Mouse (Mus musculus) heart, adult 8-10 months (tissue): Measurements from ENCODE around the gene Rab21. TPM values are rescaled to one million over a fixed set of nuclear protein-coding genes. Genes with fewer than 3 reads are reported as not detected.
A peak's percentile ranks its signal among the peaks of the same experiment; 100 is the strongest.

ENCODE experiments used
- DNase-seq: peaks from one replicate; pipeline ENCODE4 v3.0.0; 2022; ENCODE audit warnings: low spot score
- total RNA-seq, 4 experiments: library from RNA; stranded (reverse); gene quantifications; 2 replicates each; pipeline ENCODE4 v1.2.4; 2022

Gene Rab21
- total RNA-seq, 4 experiments from 2014 or later = 74.8 to 90.9 (median 80.1) TPM

- no peak for DNase-seq
Measured at GRCm38 (mm10) chr10:115284170-115284569, 31.2 kb downstream of the Rab21 start.

DNA sequence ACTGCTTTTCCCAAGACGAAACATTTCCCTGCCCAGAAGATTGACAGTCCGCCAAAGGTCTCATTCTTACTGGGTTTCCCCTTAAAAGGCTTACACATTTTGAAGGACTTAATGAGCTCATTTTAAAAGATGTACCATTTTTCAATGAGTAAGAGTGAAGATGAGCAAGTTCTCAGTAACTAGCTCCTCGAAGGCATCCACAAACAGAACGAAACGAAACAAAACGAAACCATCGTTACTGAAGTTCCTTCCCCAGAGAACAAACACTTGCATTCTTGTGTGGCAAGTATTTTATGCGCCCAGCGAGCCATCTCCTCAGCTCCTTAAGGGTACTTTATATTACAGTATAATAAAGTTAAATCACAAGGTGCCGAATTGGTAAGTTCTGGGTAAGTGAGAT, 34.0 kb downstream of the Rab21 start:
- no peak for DNase-seq

DNA sequence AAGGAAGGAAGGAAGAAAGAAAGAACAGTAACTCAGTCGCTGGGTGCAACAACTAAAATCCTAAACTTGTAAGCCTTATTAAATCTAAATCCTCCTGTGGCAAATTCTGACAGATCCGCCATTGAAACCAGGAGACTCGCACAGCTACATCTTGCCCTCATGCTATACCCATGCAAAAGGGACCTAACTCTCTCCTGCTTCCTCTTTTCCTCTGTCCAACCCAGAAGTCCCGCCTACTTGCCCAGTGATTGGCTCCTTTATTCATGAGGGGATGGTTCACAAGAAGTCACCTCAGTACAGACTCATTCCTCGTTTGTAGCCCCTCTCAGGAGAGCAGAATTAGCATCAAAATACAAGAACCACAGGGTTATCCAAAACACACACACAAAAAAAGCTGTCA, 43.7 kb downstream of the Rab21 start:
- no peak for DNase-seq

DNA sequence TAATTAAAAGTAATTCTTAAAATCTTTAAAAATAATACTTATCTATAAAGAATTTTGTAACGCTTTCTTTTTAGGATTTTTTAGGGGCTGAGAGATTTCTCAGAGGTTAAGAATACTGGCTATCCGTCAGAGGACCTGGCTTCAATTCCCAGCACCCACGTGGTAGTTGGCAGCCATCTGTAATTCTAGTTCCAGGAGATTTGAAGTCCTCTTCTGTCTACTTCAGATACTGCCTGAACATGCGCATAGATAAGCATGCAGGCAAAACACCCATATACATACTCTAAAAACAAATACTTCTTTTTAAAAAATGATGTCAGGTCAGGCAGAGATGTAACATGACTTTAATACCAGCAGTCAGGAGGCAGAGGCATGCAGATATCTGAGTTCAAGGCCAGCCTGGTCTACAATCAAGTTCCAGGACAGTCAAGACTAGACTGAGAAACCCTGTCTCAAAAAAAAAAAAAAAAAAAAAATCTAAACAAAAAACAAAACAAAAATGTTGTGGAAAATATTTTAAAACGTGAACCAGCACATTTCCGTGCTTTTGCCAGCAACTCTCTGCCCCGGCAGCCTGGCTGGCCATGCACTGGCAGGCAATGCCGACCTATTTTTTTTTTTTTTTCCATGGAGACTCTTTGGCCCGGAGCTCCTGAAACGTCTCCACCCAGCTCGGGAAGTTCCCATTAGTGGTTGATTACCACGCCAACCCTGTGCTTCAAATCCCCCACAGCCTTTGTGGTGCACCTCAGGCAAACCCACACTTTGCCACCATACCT, 44.6 kb downstream of the Rab21 start:
- no peak for DNase-seq

DNA sequence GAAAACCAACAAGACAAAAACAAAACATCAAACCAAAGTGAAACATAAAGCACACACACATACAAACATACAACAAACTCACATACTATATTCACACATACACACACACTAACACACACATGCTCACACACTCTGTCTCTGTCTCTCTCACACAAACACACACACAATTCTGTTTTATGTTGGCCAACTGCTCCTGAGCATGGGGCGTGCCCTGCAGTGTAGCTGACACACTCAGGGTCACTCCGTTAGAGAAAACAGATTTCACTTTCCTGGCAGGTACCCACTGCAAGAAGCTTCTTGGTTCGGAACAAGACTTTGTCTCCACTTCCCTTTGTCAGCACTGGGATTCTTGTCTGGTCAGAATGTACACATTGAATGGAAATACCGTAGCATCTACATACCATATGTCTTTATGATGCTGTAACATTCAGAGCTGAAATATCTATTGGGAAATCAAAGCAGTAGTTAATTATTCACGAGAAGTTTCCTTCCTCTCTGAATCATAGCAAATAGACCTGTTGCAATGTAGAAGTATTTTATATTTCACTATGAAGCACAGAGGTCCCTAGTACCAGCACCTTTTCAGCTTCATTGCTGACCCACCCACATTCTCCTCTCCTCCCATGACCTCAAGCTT, 52.4 kb downstream of the Rab21 start:
- no peak for DNase-seq

DNA sequence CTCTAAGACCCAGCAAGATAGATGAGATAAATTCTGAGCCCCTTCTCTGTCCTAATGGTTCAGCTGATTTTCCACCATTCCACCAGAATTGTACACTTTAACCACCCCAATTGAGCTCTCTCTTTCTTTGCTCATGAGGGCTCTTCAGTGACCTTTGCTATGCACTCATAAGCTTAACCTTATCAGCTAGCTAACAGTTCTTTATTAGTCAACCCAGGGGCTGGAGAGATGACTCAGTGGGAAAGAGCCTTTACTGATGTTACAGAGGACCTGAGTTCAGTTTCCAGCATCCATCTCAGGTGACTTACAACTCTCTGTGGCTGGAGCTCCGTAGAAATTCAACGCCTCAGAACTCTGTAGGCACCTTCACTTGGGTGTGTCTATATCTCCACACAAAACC, 53.1 kb downstream of the Rab21 start:
- no peak for DNase-seq

GRCm38 (mm10) chr10:115261428-115261827, 54.0 kb downstream of the Rab21 start:
- DNase-seq = no peak

DNA sequence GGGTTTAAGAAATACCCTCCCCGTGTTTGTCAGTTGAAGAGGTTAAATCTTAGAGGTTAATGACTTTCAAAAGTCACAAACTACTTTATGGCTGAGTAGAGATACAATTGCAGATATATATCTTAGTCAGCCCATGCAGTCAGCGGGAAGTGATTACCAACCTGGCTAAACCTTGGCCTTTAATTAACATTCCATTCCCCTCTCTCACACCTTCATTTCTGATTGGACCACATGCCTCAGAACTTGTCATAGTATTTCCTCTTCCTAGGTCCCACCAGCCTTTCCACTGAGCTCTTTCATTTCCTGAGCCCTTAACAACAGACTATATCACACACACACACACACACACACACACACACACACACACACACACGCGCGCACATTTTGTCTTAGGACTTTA, 59.2 kb downstream of the Rab21 start:
- DNase-seq = no peak

DNA sequence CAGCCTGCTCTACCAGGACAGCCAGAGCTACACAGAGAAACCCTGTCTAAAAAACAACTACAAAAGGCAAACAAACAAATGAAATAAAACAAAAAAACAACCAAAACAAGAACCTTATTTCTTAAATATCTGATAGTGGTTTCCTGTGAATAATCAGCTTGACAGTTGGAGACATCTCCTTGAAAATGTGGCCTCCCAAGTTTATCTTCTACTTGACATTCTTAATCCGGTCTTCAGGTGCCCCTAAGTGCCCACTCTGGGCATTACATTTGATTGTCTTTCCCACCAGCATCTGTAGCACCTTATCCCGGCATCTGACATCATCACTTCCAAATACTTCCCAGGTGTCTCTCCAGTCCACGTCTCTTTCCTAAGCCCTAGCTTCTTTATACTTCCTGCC, 61.9 kb downstream of the Rab21 start:
- DNase-seq = no peak

DNA sequence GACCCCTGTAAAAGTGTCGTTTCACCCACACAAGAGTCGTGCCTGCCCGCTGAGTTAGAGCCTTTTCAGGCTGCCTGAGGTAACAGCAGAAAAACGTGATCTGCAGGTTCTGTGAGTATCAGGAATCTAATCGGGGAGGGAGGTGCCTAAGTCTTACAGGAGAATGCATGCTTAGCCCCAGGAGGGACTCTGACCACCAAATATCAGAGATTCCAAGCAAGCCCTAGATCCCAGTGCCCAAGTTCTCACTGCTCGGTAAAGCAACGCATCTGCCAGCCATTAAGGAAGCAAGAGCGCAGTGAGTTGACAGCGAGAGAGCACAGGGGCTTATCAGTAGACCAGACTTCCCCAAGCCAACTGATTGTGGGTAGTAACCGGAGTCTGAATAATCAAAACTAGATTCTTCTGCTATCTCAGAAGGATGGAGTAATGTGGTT, 63.1 kb downstream of the Rab21 start:
- DNase-seq = peak; percentile 24

DNA sequence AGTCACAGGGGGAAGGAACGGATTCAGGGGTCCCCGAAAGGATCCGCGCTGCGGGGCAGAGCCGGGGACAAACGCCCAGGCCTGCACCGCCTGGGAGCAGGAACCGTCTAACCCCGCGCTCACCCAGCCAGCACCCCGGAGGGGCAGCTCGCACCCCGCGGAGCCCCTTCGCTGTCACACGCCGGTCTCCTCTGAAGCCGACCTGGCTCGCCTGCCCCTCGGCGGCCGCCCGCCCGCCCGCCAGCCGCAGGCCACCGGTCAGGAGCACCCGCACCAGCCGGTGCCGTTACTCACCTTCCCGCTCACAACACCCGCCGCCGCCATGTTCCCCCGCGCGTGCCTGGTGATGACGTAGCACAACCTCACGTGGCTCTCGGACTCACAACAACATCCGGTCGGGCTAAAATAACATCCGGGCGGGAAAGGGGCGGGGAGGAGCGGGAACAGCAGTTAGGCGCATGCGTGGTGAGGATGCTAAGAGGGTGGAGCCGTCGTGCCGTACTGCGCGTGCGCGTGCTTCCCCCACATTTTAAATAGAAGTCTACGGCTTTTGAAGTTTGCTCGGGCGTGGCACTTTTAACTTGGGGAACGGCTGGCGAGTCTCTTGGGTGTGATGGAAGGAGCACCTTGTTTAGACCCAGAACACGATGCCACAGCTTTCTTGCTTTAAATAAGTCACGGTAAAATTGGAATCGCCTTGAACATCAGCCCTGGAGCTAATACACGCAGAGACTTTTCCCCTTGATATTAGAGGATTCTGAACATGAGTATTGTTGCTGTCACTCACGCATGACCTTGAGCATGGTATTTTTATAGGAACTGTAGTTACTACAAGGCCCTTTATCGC, 64.1 kb downstream of the Rab21 start, which contains the start of gene Tbc1d15:
Tbc1d15 (minus strand) TSS at position 380 of the 847 bp plus-strand sequence.
- DNase-seq = peak; percentile 97

- no peak for DNase-seq
Measured at GRCm38 (mm10) chr10:115250235-115251087, 64.9 kb downstream of the Rab21 start.

GRCm38 (mm10) chr10:115248041-115248440, 67.4 kb downstream of the Rab21 start:
- DNase-seq = no peak

GRCm38 (mm10) chr10:115245488-115245887, 69.9 kb downstream of the Rab21 start:
- DNase-seq = no peak

GRCm38 (mm10) chr10:115241082-115241595, 74.3 kb downstream of the Rab21 start:
- no peak for DNase-seq

DNA sequence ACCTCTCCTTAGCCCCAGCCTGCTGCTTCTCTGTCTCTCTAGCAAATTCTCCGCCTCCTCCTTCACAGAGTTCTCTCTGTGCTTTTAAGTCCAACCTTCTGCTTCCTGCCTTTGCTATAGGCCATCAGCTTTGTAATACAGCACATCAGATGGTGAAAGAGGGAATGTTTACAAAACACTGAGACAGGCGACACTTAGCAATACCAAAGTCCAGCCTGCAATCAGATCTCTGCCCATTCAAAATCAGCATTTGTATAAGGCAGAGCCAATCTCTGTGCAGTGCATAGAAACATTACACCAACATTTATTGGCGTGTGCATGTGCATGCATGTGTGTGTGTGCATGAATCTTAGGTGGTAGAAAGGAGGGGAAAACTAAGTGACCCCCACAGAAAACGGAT, 77.5 kb downstream of the Rab21 start:
- DNase-seq = no peak

Other genes starting within 250 kb of the Rab21 start
- gene Tph2, start 130.6 kb downstream of the Rab21 start, total RNA-seq = not detected
- gene Tbc1d15, start 64.1 kb downstream of the Rab21 start, total RNA-seq = 10 to 100 TPM; 40.3 to 59.3 (median 47.3) TPM
- gene Tmem19, start 46.9 kb upstream of the Rab21 start, total RNA-seq = 10 to 100 TPM in 3 of 4 experiments, 1 to 10 TPM in 1; 9.9 to 12.7 (median 11.3) TPM
- gene Thap2, start 68.8 kb upstream of the Rab21 start, total RNA-seq = 10 to 100 TPM in 1 of 4 experiments, 1 to 10 TPM in 3; 5.2 to 10.6 (median 7.1) TPM
- gene Zfc3h1, start 69.4 kb upstream of the Rab21 start, total RNA-seq = 10 to 100 TPM; 11.2 to 14.3 (median 13.8) TPM